Mouse (Mus musculus): ENCODE results near the gene Cyct.

DNA sequence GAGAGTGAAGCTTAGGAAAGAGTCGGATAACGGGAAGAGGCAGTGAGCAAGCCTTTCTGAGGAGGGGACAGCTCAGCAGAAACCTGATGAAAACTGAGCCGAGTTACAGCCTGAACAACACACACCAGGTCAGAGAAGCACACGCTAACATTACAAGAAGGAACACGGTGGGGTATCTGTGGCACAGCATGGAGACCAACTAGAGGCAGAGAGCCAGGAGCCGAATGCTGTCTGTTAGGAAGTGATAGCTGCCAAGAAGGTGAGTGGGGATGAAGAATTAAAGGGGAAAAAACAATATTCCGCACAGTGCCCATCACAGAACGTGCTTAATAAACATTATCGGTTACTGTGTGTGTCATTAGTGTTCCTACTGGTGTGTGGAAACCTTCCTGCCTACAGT, 18.1 kb downstream of the Cyct start:
- TF ChIP-seq CTCF (IDR thresholded peaks at IDR 0.05 in 2 of 3, conservative IDR thresholded peaks at IDR 0.05 in 1 of 3; ENCODE audit: control insufficient read depth in 1 of 3, insufficient read depth in 1 of 3, low read depth in 2 of 3, low read length in 3 of 3, poor library complexity in 1 of 3, severe bottlenecking in 1 of 3), result no peak
- no peak for TF ChIP-seq POLR2A (IDR thresholded peaks at IDR 0.05; ENCODE audit: control insufficient read depth in 1 of 2, insufficient read depth in 1 of 2, low read depth in 1 of 2, low read length in 2 of 2, poor library complexity in 1 of 2)
- no peak for TF ChIP-seq MYC (IDR thresholded peaks at IDR 0.05; ENCODE audit: low read depth, low read length)
- TF ChIP-seq CHD2 (IDR thresholded peaks at IDR 0.05; ENCODE audit: low read length), result no peak
- no peak for TF ChIP-seq JUND (IDR thresholded peaks at IDR 0.05; ENCODE audit: low read depth, low read length)
